Mouse (Mus musculus): ENCODE results near the gene Auh.

GRCm38 (mm10) chr13:52978321-52978981 is 49.0 kb upstream of the Auh start:
- TF ChIP-seq CTCF (IDR thresholded peaks at IDR 0.05; ENCODE audit: low read depth, low read length) (no peak), TAL1 (conservative IDR thresholded peaks at IDR 0.05; ENCODE audit: low read depth, low read length) (no peak), GATA1 (IDR thresholded peaks at IDR 0.05; ENCODE audit: borderline replicate concordance, low read length) (no peak), GATA2 (IDR thresholded peaks at IDR 0.05; ENCODE audit: borderline replicate concordance, low read depth, low read length) (no peak), POLR2AphosphoS5 (IDR thresholded peaks at IDR 0.05; ENCODE audit: insufficient replicate concordance, low read depth, low read length) (no peak)

Measured in G1E (cell line).